Mouse (Mus musculus) ovary, adult 18-20 months (tissue): ENCODE measurements around the gene Napa.

Experiments used
- DNase-seq: peaks from one replicate; pipeline ENCODE4 v3.0.0; 2022; ENCODE audit warnings: low spot score, mixed read lengths

The Napa gene

DNA sequence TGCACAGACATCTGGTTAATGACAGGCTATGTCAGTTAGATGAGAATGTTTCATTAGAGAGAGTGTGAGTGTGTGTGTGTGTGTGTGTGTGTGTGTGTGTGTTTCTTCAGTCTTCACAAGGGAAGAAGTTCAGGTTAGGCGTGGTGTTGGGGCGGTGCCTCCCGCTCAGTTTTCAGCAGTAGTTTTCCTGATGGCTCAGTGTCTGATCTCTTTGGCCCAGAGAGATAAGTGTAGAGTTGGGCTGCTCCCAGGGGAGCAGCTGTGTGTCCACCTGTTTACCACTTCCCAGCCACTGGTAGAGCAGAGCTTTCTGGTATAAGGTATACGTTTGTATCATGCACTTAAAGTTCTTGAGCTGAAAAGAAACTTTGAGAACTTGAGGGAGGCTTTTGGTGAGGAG, 1.6 kb downstream of the Napa start:
- no peak for DNase-seq

GRCm38 (mm10) chr7:16101081-16101480, 2.8 kb downstream of the Napa start:
- no peak for DNase-seq

GRCm38 (mm10) chr7:16101726-16102475, 3.6 kb downstream of the Napa start:
- no peak for DNase-seq

DNA sequence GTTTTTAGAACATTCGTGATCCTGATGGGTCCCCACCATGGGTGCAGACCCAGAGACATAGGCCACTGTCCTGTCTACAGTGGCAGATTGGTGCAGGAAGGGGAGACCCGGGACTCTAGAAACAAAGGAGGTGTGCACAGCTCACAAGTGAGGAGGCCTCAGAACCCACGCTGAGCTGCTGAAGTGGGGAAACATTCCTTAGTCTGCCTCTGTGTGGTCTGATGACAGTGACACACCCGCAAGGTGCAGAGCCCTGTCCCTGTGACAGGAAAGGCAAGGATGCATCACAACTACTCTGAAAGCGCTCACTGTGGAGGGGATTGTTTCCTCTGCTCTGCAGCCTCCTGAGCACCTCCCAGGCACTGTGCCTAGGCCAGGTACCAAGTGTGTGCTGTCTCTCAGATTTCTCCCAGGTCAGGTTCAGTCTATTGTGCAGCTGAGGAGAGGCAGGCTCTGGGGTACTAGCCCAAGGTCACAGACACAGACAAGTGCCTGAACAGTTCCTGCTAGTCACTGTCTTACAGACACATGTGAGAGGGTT, 4.5 kb downstream of the Napa start:
- no peak for DNase-seq

GRCm38 (mm10) chr7:16103760-16104159, 5.5 kb downstream of the Napa start:
- DNase-seq: no peak

GRCm38 (mm10) chr7:16104611-16105388, 6.5 kb downstream of the Napa start:
- DNase-seq: no peak

DNA sequence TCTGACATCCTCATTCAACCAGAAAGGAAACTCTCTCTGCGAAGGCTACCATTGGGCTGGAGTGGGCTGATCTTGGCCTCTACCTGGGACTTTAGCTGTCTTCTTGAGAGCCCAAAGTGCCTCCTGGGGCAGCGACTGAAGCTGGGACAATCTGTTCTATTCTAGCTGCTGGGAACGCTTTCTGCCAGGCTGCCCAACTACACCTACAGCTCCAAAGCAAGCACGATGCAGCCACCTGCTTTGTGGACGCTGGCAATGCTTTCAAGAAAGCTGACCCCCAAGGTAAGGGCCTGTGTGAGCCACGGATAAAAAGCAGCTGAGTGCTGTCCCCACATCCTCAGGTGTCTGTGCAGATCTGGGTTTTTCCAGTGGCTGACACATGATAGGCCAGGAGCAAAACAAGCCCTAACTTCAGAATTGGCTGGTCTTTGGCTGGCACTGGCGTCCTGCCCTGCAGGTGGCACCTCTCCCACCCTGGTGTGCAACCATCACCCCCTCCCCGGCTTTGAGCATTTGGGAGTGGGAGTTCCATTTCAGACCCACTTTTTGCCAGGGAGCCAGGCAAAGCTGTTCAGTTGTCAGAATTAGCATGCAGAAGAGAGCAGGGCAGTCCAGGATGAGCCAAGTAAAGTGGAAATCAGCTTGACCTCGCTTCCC, 10.8 kb downstream of the Napa start:
- no peak for DNase-seq

GRCm38 (mm10) chr7:16110158-16110557, 11.9 kb downstream of the Napa start:
- DNase-seq: no peak

GRCm38 (mm10) chr7:16111284-16112090, 13.2 kb downstream of the Napa start:
- DNase-seq: no peak

GRCm38 (mm10) chr7:16116418-16116817, 18.2 kb downstream of the Napa start:
- DNase-seq: no peak

GRCm38 (mm10) chr7:16117100-16117499, 18.8 kb downstream of the Napa start:
- DNase-seq: no peak

DNA sequence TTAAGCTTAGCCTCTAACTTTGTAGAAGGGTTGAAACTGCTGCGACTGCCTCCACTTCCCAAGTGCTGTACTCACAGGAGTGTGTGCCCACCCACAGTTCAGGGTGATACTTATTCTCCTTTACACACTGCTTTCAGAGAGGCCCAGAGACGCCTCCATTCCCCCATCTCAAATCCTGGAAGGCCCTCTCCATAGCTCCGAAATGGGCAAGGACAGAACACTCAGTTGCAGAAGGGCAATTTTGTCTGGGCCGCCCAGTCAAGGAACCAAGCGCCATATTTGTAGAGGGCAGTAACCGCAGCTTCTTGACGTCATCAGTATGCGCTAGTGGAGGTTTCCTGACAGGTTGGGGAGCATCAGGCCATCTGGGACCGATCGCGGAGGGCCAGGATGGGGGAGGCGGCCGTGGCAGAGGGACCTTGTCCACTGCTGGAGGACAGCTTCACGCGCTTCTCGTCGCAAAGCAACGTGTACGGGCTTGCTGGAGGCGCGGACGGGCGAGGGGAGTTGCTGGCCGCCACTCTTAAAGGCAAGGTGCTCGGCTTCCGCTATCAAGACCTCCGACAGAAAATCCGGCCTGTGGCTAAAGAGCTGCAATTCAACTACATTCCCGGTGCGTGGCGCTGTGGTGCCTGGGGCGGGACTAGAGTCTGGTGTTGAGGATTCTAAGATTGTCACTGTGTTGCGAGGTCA, 21.5 kb downstream of the Napa start, which contains the start of gene Kptn:
Gene Kptn (plus strand): TSS at position 327 of the 693 bp plus-strand sequence.
- DNase-seq: peak; percentile 78

DNA sequence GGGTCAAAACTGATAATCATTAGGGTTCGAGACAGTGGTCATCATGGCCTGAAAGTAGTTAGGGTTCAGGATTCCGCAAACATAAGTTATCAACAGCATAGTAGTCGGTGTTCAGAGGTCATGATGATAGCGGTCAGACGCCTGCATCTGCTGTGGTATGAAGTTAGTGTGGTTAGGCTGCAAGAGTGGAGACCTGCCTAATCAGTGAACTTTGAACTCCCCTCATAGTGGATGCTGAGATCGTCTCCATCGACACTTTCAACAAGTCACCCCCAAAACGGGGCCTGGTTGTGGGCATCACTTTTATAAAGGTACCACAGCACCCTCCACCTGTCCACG, 22.0 kb downstream of the Napa start:
- no peak for DNase-seq

- no peak for DNase-seq
Observed at GRCm38 (mm10) chr7:16125829-16126228, 27.6 kb downstream of the Napa start.

DNA sequence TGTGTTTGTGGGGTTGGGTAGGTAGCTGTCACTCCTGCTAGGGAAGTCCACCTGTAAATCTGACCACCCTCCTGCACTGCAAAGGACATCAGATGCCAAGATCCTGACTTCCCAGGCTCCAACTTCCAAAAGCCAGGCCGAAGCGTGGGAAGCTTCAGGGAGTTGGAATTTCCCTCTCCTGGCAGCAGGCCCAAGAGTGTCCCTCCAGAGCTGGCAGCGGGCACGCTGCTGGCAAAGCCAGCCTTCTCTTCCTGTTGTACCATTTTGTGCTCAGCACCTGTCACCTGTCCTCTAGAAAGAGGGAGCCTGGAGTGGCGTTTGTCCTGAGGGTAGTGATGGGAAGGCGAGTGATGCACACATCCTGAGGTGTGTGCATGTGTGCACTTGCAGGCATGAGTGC, 30.1 kb downstream of the Napa start:
- DNase-seq: no peak

DNA sequence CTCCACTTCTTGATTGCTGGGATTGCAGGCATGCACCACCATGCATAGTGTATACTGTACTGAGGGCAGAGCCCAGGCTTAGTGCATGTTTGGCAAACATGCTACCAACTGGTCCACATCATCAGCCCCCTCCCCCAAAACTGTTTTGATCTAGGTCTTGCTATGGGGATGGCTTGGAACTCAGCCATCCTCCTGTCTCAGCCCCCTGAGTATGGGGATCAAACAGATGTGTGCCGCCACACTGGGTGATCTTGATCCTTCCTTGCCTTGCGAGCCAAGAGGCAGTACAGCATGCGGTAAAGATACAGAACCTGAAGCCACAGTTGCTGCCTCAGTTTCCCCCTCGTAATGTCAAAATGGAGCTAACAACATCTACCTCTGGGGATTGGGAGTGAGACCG, 30.6 kb downstream of the Napa start:
- no peak for DNase-seq

- DNase-seq: peak; percentile 47
Observed at GRCm38 (mm10) chr7:16129421-16129845, 31.2 kb downstream of the Napa start, which contains the start of gene Slc8a2. Gene Slc8a2, plus strand, starts transcription at chr7:16129826.

DNA sequence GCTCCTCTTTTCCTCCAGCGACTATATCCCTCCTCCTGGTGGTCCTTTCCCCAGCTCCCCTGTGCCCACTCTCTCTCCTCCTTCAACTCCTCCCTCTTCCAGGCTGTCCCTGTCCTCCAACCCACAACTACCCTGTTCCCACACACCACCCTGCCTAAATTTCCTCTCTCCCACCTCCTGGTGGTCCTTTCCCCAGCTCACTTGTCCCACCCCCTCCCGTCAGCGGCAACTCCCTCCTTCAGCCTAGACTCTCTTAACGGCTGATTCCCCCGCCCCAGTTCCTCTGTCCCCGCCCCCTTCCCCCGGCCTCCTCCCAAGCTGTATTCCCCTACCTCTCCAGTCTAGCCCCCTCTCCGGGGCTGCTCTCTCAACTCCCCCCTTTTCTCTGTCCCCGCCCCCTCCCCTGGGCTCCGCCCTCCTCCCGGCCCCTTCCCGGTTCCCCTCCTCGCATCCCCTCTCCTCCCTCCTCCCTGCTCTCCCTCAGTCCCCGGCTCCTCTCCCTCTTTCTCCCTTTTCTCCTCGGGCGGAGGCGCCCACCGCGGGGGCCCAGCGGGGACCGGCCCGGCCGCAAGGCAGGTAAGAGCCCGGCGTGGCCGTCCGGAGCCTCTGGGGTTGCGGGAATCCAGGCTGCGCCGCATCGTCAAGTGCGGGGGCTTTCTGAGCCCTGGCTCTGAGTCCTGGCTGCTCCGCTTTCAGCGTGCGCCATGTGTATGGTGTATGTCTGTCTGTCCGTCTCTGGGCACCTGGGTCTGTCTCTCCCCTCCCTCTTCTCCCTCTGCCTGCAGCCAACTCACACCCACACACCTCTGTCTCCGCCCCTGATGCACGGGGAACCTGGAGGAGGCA, 31.8 kb downstream of the Napa start:
- no peak for DNase-seq

DNA sequence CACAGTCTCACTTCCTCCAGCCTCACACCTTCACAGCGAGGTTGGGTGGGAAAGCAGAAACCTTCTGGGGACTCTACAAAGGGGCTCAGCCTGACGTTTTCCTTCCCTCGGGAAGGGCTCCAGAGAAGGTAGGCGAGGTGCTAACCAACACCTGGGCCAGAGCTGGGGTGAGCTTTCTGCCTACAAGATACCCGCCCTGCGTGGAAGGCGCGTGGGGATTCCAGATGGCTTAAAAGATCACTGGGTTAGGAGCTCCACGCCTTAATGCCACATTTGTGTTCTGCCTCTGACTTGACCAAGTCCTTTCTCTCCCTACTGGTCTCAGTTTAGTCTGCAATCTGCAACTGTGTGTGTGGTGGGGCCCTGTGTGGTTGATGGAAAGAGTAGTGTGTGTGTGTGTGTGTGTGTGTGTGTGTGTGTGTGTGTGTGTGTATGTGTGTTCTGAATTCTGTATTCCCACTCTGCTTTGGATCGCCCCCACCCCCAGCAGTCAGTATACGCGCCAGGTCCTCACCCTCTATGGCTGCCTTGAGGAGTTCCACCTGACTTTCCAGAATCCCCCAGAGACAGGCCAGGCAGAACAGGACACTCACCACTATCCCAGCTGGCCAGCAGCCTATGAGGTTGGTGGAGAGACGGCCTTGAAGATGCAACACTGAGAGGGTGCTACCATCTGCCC, 32.8 kb downstream of the Napa start:
- DNase-seq: no peak

- no peak for DNase-seq
Observed at GRCm38 (mm10) chr7:16132161-16132581, 33.9 kb downstream of the Napa start.
